Mouse (Mus musculus) heart, adult 2 months (tissue): ENCODE measurements around the gene Fgfr2.

ENCODE experiments used
- CTCF ChIP-seq: fragments of 200-600 bp; IDR thresholded peaks from 2 replicates; pipeline ENCODE4 v1.8.1; 2022; ENCODE audit warnings: antibody characterized with exemption, mild to moderate bottlenecking, moderate library complexity
- POLR2A ChIP-seq: fragments of 200-500 bp; IDR thresholded peaks from 2 replicates; pipeline ENCODE4 v1.6.1; 2011; ENCODE audit warnings: mild to moderate bottlenecking, low read depth, low read length, control low read depth; ENCODE audit not compliant: insufficient read depth

DNA sequence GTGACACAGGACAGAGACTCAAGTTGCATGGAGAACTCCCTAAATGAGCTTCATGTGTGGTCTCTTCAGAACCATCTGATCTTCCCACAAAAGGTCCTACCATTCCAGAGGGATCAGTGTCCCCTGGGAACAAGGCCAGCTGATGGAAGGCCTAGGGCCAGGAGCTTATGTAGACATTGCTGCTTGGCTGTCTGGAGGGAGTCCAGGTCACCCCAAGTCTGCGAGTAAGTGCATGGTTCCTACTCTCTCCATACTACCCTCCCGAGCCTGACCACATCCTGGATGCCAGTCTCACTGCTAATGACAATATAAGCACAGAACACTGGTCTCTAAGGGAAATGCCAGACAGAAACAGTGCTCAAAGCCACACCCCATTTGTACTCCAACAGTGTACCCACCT, 39.0 kb upstream of the Fgfr2 start:
- TF ChIP-seq CTCF (no peak), POLR2A (no peak)
